ENCODE assay signal across 8 mouse cellular contexts in genomic region chr13:100103748-100104254, GRCm38 (mm10). TPM values are rescaled to one million over a fixed set of nuclear protein-coding genes. Genes with fewer than 3 reads are reported as not detected.
DNase-seq lines count a peak whose midpoint lies in the region; ATAC-seq lines count a peak whose summit lies in the region.

TSS of gene Bdp1 (minus strand) at chr13:100104070.

- H3K27ac ChIP-seq in intestine, embryonic 14.5 days (ENCODE audit: low read depth) = peak within 1 kb of the TSS; percentile 66

- peak within 1 kb of the TSS; percentile 91 for H3K4me2 ChIP-seq in intestine, embryonic 14.5 days (ENCODE audit: low read length)

- H3K9me3 ChIP-seq in intestine, embryonic 14.5 days (ENCODE audit: control insufficient read depth, low read length) = no peaks in the 10 kb centered on the region

- peak; percentile 93 to 98 for DNase-seq in adrenal gland, adult (ENCODE audit: inconsistent age in 2 of 2, low spot score in 1 of 2)
- DNase-seq in embryo, embryonic 10.5 days (ENCODE audit: low spot score) = peak; percentile 93
- DNase-seq in gastrocnemius, postnatal 14 days = peak; percentile 91
- peak; percentile 99 for DNase-seq in intestine, embryonic 14.5 days (ENCODE audit: low spot score)
- peak; percentile 93 to 98 for DNase-seq in left cerebral cortex, postnatal 14 days (ENCODE audit: low spot score in 2 of 2)
- DNase-seq in mesoderm, embryonic 11.5 days (ENCODE audit: low read depth, low spot score) = peak; percentile 93
- DNase-seq in right cerebral cortex, postnatal 36 days (ENCODE audit: low spot score in 2 of 2) = peak; percentile 91
- DNase-seq in yolk sac, embryonic 10.5 days (ENCODE audit: low spot score) = peak; percentile 91

- peak within 1 kb of the TSS; percentile 95 for H3K4me3 ChIP-seq in intestine, embryonic 14.5 days (ENCODE audit: low read depth, low read length)

- under 1% methylated on average over 40 of the region's 44 CpGs for WGBS in intestine, embryonic 14.5 days

- H3K4me1 ChIP-seq in intestine, embryonic 14.5 days (replicated peaks; ENCODE audit: control insufficient read depth, insufficient read depth, low read length) = peaks cover 15% of the 10 kb centered on the region

- no peaks in the 10 kb centered on the region for H3K27me3 ChIP-seq in intestine, embryonic 14.5 days (replicated peaks; ENCODE audit: control insufficient read depth, insufficient read depth, low read length)

- peak; percentile 73 for ATAC-seq in intestine, embryonic 14.5 days (replicated peaks; ENCODE audit: low FRiP score, low TSS enrichment, low read depth)

- H3K36me3 ChIP-seq in intestine, embryonic 14.5 days (ENCODE audit: control insufficient read depth, insufficient read depth, low read length) = peaks cover 3% of the 10 kb centered on the region

- intact Hi-C loops in gastrocnemius, postnatal 14 days (cut with DNase I; ENCODE audit: low total_unique reads) = no loop called here
- intact Hi-C loops in left cerebral cortex, postnatal 14 days (cut with DNase I) = no loop called here

- H3K9ac ChIP-seq in intestine, embryonic 14.5 days (ENCODE audit: low read length) = peak within 1 kb of the TSS; percentile 82

RNA-seq across cellular contexts. Expression of gene Bdp1, which starts in this region (rescaled TPM):
- total RNA-seq in gastrocnemius, postnatal 14 days (2021) = 10 to 100 TPM; 11.7 to 12.1 TPM
- polyA plus RNA-seq in intestine, embryonic 14.5 days (2014; fragmentation: Nextera tagmentation; extraction: Ambion mirVana) = 24.9 and 28.5 TPM in 2 replicates
- 10 to 100 TPM; 36.0 to 38.5 TPM for total RNA-seq in left cerebral cortex, postnatal 14 days (2021)

Comparison
In these comparisons a context has a peak if more than half of its experiments do, and no peak if none do; other contexts are left out.
1. Peak in every context shown above with its lines: DNase-seq, ATAC-seq, H3K4me3 ChIP-seq and H3K27ac ChIP-seq.